Mouse (Mus musculus): ENCODE data around the gene Col18a1.
"Not testable (repeated sequence)": the region's sequence is repeated elsewhere in the genome, so short reads cannot be mapped to it uniquely, and the experiment has no call there.

The Col18a1 gene

GRCm38 (mm10) chr10:77135274-77135829 is 31.0 kb downstream of the Col18a1 start:
- no peak for DNase-seq (ENCODE audit: low read depth)

- DNase-seq (ENCODE audit: low read depth): not testable (repeated sequence)
Measured at GRCm38 (mm10) chr10:77134807-77135152, 31.6 kb downstream of the Col18a1 start.

- DNase-seq (ENCODE audit: low read depth): peak; percentile 74
Measured at GRCm38 (mm10) chr10:77133951-77134806, 32.2 kb downstream of the Col18a1 start.

- DNase-seq (ENCODE audit: low read depth): no peak
Measured at GRCm38 (mm10) chr10:77132118-77132517, 34.2 kb downstream of the Col18a1 start.

GRCm38 (mm10) chr10:77131536-77131935 is 34.8 kb downstream of the Col18a1 start:
- no peak for DNase-seq (ENCODE audit: low read depth)

- DNase-seq (ENCODE audit: low read depth): peak; percentile 87
Measured at GRCm38 (mm10) chr10:77130561-77131240, 35.6 kb downstream of the Col18a1 start.

GRCm38 (mm10) chr10:77129637-77130410 is 36.5 kb downstream of the Col18a1 start:
- DNase-seq (ENCODE audit: low read depth): no peak

- DNase-seq (ENCODE audit: low read depth): no peak
Measured at GRCm38 (mm10) chr10:77127926-77128325, 38.4 kb downstream of the Col18a1 start.

- no peak for DNase-seq (ENCODE audit: low read depth)
Measured at GRCm38 (mm10) chr10:77126590-77126989, 39.8 kb downstream of the Col18a1 start.

- DNase-seq (ENCODE audit: low read depth): no peak
Measured at GRCm38 (mm10) chr10:77125078-77125731, 41.1 kb downstream of the Col18a1 start.

- no peak for DNase-seq (ENCODE audit: low read depth)
Measured at GRCm38 (mm10) chr10:77123953-77124352, 42.4 kb downstream of the Col18a1 start.

GRCm38 (mm10) chr10:77121287-77122022 is 44.9 kb downstream of the Col18a1 start:
- no peak for DNase-seq (ENCODE audit: low read depth)

- no peak for DNase-seq (ENCODE audit: low read depth)
Measured at GRCm38 (mm10) chr10:77120501-77120900, 45.8 kb downstream of the Col18a1 start.

- DNase-seq (ENCODE audit: low read depth): no peak
Measured at GRCm38 (mm10) chr10:77119437-77119836, 46.9 kb downstream of the Col18a1 start.

- no peak for DNase-seq (ENCODE audit: low read depth)
Measured at GRCm38 (mm10) chr10:77118361-77118760, 48.0 kb downstream of the Col18a1 start.

GRCm38 (mm10) chr10:77116537-77117455 is 49.6 kb downstream of the Col18a1 start:
- DNase-seq (ENCODE audit: low read depth): no peak

- DNase-seq (ENCODE audit: low read depth): no peak
Measured at GRCm38 (mm10) chr10:77113489-77114240, 52.7 kb downstream of the Col18a1 start.

GRCm38 (mm10) chr10:77111550-77112249 is 54.6 kb downstream of the Col18a1 start:
- DNase-seq (ENCODE audit: low read depth): no peak

GRCm38 (mm10) chr10:77110843-77111242 is 55.5 kb downstream of the Col18a1 start:
- DNase-seq (ENCODE audit: low read depth): no peak

All from c-Kit-positive CD71-positive TER-119-negative erythroid progenitor cells, embryonic 14.5 days (primary cell).